Comparison of ENCODE assay signal across 11 mouse cellular contexts in genomic region chr7:112763513-112763912, GRCm38 (mm10).
DNase-seq lines count a peak whose midpoint lies in the region; ATAC-seq and TF ChIP-seq lines count a peak whose summit lies in the region.
"Had no signal": no experiment of that assay in that cellular context is flagged by ENCODE, and none has a peak within 500 bp of the region (broad histone marks: within the 10 kb centered on the region; RNA-seq: fewer than 3 reads in every experiment).

No protein-coding gene starts in this region.

- no peak; the same call in 1 of the 2 replicates for ATAC-seq in forebrain, embryonic 15.5 days (replicated peaks)
- ATAC-seq in hindbrain, postnatal 0 days = no peak; the same call in 1 of the 2 replicates
- ATAC-seq in megakaryocyte, adult 5-6 weeks (ENCODE audit: poor library complexity, severe bottlenecking) = no peak

- no peak overlapping the region for H3K4me2 ChIP-seq in forebrain, embryonic 15.5 days (replicated peaks)
- no peak overlapping the region for H3K4me2 ChIP-seq in hindbrain, postnatal 0 days (ENCODE audit: low read depth, low read length)
- H3K4me2 ChIP-seq: limb, embryonic 15.5 days; neural tube, embryonic 12.5 days had no signal

- peak; percentile 63 to 89 for DNase-seq in adrenal gland, adult (ENCODE audit: inconsistent age in 2 of 2, low spot score in 1 of 2)
- no peak for DNase-seq in adrenal gland, postnatal 4 days (ENCODE audit: low spot score in 2 of 2)
- peak; percentile 38 to 39 for DNase-seq in adrenal gland, adult 18-20 months (ENCODE audit: low spot score in 2 of 2)
- no peak for DNase-seq in hindbrain, postnatal 0 days (ENCODE audit: low spot score)
- DNase-seq in spleen, postnatal 36 days (ENCODE audit: low spot score in 2 of 2) = no peak
- no peak for DNase-seq in embryo, embryonic 10 days (ENCODE audit: low spot score)

- 59% methylated on average over 3 of the region's 3 CpGs for WGBS in forebrain, embryonic 15.5 days
- 39% methylated on average over 3 of the region's 3 CpGs for WGBS in hindbrain, postnatal 0 days

- H3K27me3 ChIP-seq in forebrain, embryonic 15.5 days = no peaks in the 10 kb centered on the region
- H3K27me3 ChIP-seq in hindbrain, postnatal 0 days (ENCODE audit: insufficient read depth, low read length) = no peaks in the 10 kb centered on the region
- H3K27me3 ChIP-seq: limb, embryonic 15.5 days; neural tube, embryonic 12.5 days had no signal

- TF ChIP-seq CTCF in hindbrain, postnatal 0 days (IDR thresholded peaks at IDR 0.05; ENCODE audit: low read depth) = no peak

- H3K27ac ChIP-seq in forebrain, embryonic 15.5 days (replicated peaks) = peak overlapping the region; percentile 68
- H3K27ac ChIP-seq in hindbrain, postnatal 0 days = peak overlapping the region; percentile 26; the same call in 1 of the 2 replicates
- H3K27ac ChIP-seq: limb, embryonic 15.5 days; neural tube, embryonic 12.5 days had no signal

- no peak overlapping the region for H3K9ac ChIP-seq in forebrain, embryonic 15.5 days (replicated peaks)
- no peak overlapping the region for H3K9ac ChIP-seq in hindbrain, postnatal 0 days (replicated peaks; ENCODE audit: low read length)
- H3K9ac ChIP-seq: limb, embryonic 15.5 days; neural tube, embryonic 12.5 days had no signal

- H3K4me1 ChIP-seq in forebrain, embryonic 15.5 days = peaks cover 50% of the 10 kb centered on the region
- peaks cover 32% of the 10 kb centered on the region for H3K4me1 ChIP-seq in hindbrain, postnatal 0 days (ENCODE audit: insufficient read depth, low read length)

- no peak overlapping the region for H3K4me3 ChIP-seq in forebrain, embryonic 15.5 days
- no peak overlapping the region for H3K4me3 ChIP-seq in hindbrain, postnatal 0 days (ENCODE audit: low read length)
- H3K4me3 ChIP-seq: erythroblast, embryonic 14.5 days; limb, embryonic 15.5 days; neural tube, embryonic 12.5 days had no signal

- no peaks in the 10 kb centered on the region for H3K9me3 ChIP-seq in forebrain, embryonic 15.5 days
- no peaks in the 10 kb centered on the region for H3K9me3 ChIP-seq in hindbrain, postnatal 0 days (ENCODE audit: low read length)
- H3K9me3 ChIP-seq: limb, embryonic 15.5 days; neural tube, embryonic 12.5 days had no signal

- H3K36me3 ChIP-seq in forebrain, embryonic 15.5 days = no peaks in the 10 kb centered on the region
- H3K36me3 ChIP-seq in hindbrain, postnatal 0 days (ENCODE audit: insufficient read depth, low read length) = no peaks in the 10 kb centered on the region
- H3K36me3 ChIP-seq: limb, embryonic 15.5 days; neural tube, embryonic 12.5 days had no signal

Comparison
In these comparisons a context has a peak if more than half of its experiments do, and no peak if none do; other contexts are left out.
1. DNase-seq: peak in adrenal gland, adult (2 of 2) and adrenal gland, adult 18-20 months (2 of 2); none in adrenal gland, postnatal 4 days (0 of 2), hindbrain, postnatal 0 days (single experiment), spleen, postnatal 36 days (0 of 2) and embryo, embryonic 10 days (single experiment).